Mouse (Mus musculus): ENCODE results near the gene Ankrd33b. TPM values are rescaled to one million over a fixed set of nuclear protein-coding genes. Genes with fewer than 3 reads are reported as not detected.

Ankrd33b gene
- polyA plus RNA-seq, 1 experiment from 2014 or later: 0.70 TPM

DNA sequence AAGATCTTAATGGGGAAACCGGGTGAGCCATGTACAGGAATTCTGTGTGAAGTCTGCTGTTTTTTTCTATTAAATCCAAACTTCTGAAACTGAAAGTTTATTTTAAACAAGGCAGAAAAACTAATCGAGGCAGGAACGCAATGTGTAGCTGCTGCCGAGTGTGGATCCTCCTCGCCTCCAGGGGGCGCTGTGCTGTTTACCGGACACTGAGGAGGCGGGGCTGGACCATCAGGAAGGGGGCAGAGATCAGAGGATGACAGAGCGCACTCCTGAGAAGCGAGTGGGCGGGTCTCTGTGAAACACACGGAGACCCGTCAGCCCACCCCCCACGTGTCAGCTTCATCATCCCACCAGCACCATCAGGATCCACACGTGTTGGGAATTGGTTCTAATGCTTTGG, 58.0 kb downstream of the Ankrd33b start:
- H3K4me1 ChIP-seq: no peaks in the 10 kb centered on the region
- H3K36me3 ChIP-seq (replicated peaks): no peaks in the 10 kb centered on the region
- no peaks in the 10 kb centered on the region for H3K27me3 ChIP-seq
- H3K9me3 ChIP-seq: no peaks in the 10 kb centered on the region
- no peak overlapping the region for H3K4me2 ChIP-seq
- no peak overlapping the region for H3K4me3 ChIP-seq (replicated peaks)
- WGBS: 68% methylated on average over 15 of the region's 15 CpGs
- no peak for ATAC-seq (ENCODE audit: low FRiP score)
- H3K9ac ChIP-seq: no peak overlapping the region
- no peak overlapping the region for H3K27ac ChIP-seq

DNA sequence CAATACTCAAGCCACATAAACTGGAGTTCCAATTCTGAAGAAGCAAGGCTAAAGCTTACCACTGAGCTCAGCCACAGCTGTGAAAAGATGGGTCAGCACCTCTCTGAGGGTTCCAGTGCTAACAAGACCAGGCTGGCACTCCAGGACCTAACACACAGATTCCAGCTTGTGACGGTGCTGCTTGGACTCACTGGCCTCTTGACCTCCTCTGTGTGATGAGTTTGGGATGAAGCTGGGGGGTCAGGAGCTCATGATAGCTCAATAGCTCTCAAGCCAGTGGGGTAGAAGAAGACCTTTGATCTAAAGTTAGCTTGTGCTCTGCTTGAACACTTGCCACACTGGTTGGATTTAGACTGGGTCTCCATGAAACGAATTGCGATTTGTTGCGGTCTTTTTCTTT, 60.8 kb downstream of the Ankrd33b start:
- Histone ChIP-seq H3K27ac (no peak overlapping the region), H3K4me3 (replicated peaks) (no peak overlapping the region), H3K36me3 (replicated peaks) (no peaks in the 10 kb centered on the region), H3K9me3 (no peaks in the 10 kb centered on the region), H3K4me1 (no peaks in the 10 kb centered on the region), H3K27me3 (no peaks in the 10 kb centered on the region), H3K9ac (no peak overlapping the region), H3K4me2 (no peak overlapping the region)
- no peak for ATAC-seq (ENCODE audit: low FRiP score)
- WGBS: 85% methylated on average over 4 of the region's 4 CpGs

DNA sequence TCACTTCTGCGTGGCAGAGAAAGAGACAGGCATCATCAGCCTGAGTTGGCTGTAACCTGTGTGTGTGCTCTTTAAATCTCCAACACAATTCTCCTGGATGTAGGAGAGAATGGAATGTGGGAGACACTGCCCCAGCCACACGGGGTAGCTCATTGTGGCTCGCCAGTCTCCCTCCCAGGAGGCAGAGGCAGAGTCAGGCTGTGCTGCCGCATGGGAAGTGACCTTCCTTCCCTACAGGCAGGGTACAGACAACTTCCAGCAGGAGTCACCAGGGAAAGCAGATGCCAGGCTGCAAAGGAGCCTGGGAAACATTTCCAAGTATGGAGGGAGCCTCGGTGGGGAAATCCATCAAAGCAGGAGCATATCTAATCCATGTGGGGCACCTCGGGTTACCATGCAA, 62.3 kb downstream of the Ankrd33b start:
- 61% methylated on average over 6 of the region's 6 CpGs for WGBS
- Histone ChIP-seq H3K9ac (no peak overlapping the region), H3K36me3 (replicated peaks) (no peaks in the 10 kb centered on the region), H3K4me2 (no peak overlapping the region), H3K4me1 (no peaks in the 10 kb centered on the region), H3K9me3 (no peaks in the 10 kb centered on the region), H3K4me3 (replicated peaks) (no peak overlapping the region), H3K27ac (no peak overlapping the region), H3K27me3 (no peaks in the 10 kb centered on the region)
- no peak for ATAC-seq (ENCODE audit: low FRiP score)

DNA sequence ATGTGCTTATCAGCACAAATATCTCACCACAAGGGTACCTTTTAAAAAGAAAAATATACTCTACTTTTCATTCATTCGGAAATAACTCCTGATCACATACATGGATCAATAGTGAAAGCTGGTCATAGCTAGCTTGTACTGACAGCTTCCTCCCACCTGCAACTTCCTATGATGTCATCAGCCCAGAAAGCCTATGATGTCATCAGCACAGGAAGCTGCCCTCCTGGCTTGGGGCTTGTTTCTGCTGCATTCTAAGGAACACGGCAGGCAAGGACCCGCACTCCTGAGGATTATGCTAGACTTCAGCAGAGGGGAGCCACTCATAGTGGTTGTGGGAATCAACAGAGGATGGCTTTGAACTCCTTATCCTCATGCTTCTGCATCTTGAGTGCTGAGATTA, 63.2 kb downstream of the Ankrd33b start:
- no peak overlapping the region for H3K4me2 ChIP-seq
- H3K27me3 ChIP-seq: peaks cover 4% of the 10 kb centered on the region; the same call in 1 of the 2 replicates
- peaks cover 5% of the 10 kb centered on the region for H3K4me1 ChIP-seq
- H3K36me3 ChIP-seq (replicated peaks): no peaks in the 10 kb centered on the region
- H3K9me3 ChIP-seq: no peaks in the 10 kb centered on the region
- no peak for ATAC-seq (ENCODE audit: low FRiP score)
- H3K27ac ChIP-seq: no peak overlapping the region
- no peak overlapping the region for H3K9ac ChIP-seq
- 81% methylated on average over 3 of the region's 3 CpGs for WGBS
- H3K4me3 ChIP-seq (replicated peaks): no peak overlapping the region

DNA sequence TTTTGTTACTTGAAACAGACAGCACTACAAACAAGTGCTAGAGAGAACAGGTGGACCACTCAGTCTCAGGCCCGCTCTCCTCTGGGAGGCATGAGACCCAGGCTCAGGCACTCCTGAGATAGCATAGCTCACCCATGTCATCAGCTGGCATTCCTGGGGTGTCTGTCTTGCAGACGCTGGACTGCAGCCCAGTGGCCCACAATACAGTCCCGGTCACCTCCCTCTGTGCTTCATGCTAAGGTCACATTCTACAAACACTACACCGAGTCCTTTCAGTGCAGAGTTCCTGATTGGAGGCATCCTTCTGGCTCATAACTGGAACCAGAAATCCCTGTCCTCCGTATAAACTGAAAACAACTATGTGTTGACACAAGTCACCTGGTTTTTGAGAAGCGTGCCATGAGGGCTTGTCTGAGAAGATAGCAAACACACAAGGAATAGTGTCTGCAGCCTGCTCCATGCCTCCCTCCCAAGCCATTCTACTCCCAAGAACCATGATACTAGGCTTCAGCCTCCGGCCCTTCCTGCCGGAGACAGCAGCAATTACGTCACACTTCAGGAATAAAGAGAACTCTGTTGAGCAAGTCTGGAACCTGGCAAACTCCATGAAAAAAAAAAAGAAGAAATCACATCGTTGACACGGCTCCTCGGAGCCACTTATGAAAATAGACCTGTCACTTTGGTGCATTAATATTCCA, 65.1 kb downstream of the Ankrd33b start:
- Histone ChIP-seq H3K9me3 (no peaks in the 10 kb centered on the region), H3K4me2 (no peak overlapping the region), H3K9ac (no peak overlapping the region), H3K4me1 (peaks cover 9% of the 10 kb centered on the region), H3K4me3 (replicated peaks) (no peak overlapping the region), H3K27ac (no peak overlapping the region), H3K27me3 (peaks cover 22% of the 10 kb centered on the region), H3K36me3 (replicated peaks) (no peaks in the 10 kb centered on the region)
- no peak for ATAC-seq (ENCODE audit: low FRiP score)
- 71% methylated on average over 12 of the region's 12 CpGs for WGBS

DNA sequence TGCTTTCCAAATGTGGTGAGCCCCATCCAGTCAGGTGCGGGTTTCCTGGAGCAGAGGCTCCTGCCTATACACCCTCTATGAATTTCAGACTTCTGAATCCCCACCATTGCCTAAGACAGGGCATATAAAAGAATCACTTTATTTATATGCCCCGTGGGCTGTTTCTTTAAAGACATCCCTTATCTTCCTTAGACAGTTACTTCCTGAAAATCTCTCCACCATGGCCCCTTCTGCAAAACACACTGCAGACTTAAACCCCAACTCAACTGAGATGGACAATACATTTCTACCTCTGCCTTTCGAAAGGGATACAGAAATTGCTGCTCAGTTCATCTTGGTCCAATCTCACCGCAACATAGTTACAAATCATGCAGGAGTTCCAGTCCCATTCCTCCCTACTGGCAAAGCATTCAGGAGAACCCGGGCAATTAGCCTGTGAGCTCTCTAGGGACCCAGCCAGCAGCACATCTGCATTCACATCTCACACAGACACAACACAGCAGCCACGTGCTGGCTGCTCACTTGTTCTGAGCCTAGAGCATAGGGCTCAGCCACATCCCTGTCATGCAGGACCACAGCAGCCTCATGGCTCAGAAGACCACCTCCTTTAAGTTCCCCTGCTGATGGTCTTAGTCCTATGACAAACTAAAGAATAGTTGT, 68.1 kb downstream of the Ankrd33b start:
- 67% methylated on average over 6 of the region's 6 CpGs for WGBS

DNA sequence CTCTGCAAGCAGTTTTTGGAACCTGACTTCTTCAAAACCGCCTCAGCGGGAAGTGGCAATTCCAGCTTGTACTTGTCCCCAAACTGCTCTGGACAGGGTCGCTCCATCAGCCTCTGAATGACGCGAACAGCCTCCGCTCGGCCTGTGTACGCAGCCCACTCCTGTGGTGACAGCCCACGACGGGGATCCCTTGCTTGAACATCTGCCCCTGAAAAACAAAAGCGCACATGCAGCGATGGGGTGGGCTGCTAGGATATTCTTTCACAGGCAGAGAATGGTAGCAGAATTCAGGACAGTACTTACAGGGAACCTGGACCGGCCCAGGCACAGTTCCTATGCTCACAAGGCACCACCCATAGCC, 69.8 kb downstream of the Ankrd33b start:
- no peak for ATAC-seq (ENCODE audit: low FRiP score)
- H3K36me3 ChIP-seq (replicated peaks): no peaks in the 10 kb centered on the region
- H3K27ac ChIP-seq: no peak overlapping the region
- peaks cover 19% of the 10 kb centered on the region for H3K4me1 ChIP-seq
- peaks cover 53% of the 10 kb centered on the region for H3K27me3 ChIP-seq
- H3K4me3 ChIP-seq (replicated peaks): peak overlapping the region; percentile 31
- no peak overlapping the region for H3K9ac ChIP-seq
- WGBS: 20% methylated on average over 13 of the region's 13 CpGs
- peak overlapping the region; percentile 53 for H3K4me2 ChIP-seq
- H3K9me3 ChIP-seq: no peaks in the 10 kb centered on the region

More for the DNA sequence above, 68.1 kb downstream of the Ankrd33b start:
- Histone ChIP-seq H3K4me3 (replicated peaks) (no peak overlapping the region), H3K9ac (no peak overlapping the region), H3K9me3 (no peaks in the 10 kb centered on the region), H3K4me1 (peaks cover 16% of the 10 kb centered on the region), H3K27me3 (peaks cover 51% of the 10 kb centered on the region), H3K36me3 (replicated peaks) (no peaks in the 10 kb centered on the region), H3K4me2 (no peak overlapping the region), H3K27ac (no peak overlapping the region)
- no peak for ATAC-seq (ENCODE audit: low FRiP score)

DNA sequence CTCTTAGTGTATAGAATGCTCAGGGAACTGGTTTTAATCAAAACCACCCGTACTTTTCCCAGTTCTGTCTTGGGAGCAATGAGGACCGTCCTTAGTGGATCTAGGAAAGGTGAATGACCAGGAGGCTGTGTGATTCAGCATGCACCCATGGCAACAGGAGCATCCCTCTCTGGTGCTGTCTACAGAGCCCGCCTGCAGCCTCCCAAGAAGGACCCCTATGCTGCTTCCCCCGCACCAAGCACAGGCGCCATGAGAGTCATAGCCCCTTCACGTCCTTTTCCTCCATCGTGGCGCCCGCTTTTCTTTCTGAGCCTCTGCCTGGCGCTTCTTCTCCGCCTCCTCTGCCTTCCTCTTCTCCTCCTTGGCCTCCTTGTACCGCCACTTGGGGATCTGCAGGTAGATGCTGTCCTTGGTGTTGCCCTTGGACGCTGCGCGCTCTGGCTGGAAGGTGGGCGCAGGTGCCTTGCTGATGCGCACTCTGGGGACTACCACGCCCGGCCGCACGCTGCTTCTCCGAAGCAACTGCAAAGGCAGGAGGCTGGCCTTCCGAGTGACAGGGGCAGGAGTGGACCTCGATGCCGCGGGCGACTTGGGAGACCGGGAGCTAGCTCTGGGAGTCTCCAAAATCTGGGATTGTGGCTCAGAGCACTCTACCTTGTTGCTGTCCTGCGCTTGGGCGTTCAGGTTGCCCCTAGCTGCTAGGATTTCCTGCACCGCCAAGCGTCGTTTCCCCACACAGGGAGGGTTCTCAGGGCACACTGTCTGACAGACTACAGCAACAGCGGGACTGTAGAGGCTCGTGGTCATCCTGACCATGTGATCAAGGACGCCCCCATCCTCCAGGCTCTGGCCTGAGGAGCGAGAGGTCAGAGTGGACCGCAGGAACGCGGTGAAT, 70.4 kb downstream of the Ankrd33b start:
- Histone ChIP-seq H3K36me3 (replicated peaks) (no peaks in the 10 kb centered on the region), H3K4me1 (peaks cover 19% of the 10 kb centered on the region), H3K27ac (no peak overlapping the region), H3K27me3 (peaks cover 53% of the 10 kb centered on the region), H3K4me3 (replicated peaks) (peak overlapping the region; percentile 31), H3K9ac (no peak overlapping the region), H3K9me3 (no peaks in the 10 kb centered on the region), H3K4me2 (peak overlapping the region; percentile 53)
- WGBS: 6% methylated on average over 40 of the region's 40 CpGs
- 0 out of 2 replicates have a peak, but pooled peaks have one; percentile 28 for ATAC-seq (ENCODE audit: low FRiP score)

DNA sequence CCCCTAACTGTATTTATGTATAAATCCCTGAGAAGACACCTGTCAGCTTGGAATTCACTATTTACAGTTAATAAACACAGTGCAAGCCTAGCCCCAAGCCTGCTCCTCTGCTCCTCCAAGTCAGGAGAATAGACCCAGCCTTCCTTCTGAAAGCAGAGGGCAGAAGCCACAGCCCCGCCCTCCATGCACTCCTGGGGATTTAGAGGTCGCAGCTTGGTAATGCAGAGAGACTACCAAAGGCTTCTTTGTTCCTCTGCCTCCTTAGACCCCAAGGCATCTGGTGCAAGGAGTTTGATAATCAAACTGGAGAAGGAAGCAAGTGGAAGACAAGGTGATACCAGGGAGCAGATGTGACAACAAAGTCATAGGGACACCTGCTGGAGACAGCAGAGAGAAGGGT, 73.2 kb downstream of the Ankrd33b start:
- Histone ChIP-seq H3K36me3 (replicated peaks) (no peaks in the 10 kb centered on the region), H3K9me3 (no peaks in the 10 kb centered on the region), H3K4me2 (no peak overlapping the region), H3K4me3 (replicated peaks) (no peak overlapping the region), H3K27me3 (peaks cover 49% of the 10 kb centered on the region), H3K4me1 (peaks cover 14% of the 10 kb centered on the region), H3K27ac (no peak overlapping the region), H3K9ac (no peak overlapping the region)
- WGBS: 14% methylated on average over 2 of the region's 2 CpGs
- no peak for ATAC-seq (ENCODE audit: low FRiP score)

DNA sequence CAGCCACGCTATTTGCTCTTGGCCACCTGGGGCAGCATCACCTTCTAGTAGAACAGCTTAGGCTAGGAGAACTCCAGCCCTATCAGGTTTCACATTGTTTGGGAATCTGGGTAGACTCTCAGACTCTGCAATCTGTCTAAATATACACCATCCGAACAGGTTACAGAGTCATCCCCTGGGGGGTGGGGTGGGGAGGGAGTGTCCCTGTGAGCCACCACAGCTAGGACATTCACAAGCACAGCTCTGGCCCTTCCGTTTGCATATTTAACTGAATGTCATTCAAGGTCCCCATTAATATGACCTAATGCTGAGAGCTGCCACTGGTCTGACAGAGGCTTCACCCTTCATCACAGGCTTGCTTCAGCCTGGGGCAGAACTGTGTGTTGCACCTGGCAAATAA, 74.9 kb downstream of the Ankrd33b start:
- Histone ChIP-seq H3K27me3 (peaks cover 33% of the 10 kb centered on the region), H3K4me2 (no peak overlapping the region), H3K9me3 (no peaks in the 10 kb centered on the region), H3K36me3 (replicated peaks) (no peaks in the 10 kb centered on the region), H3K4me1 (peaks cover 11% of the 10 kb centered on the region), H3K9ac (no peak overlapping the region), H3K4me3 (replicated peaks) (no peak overlapping the region), H3K27ac (no peak overlapping the region)
- no peak for ATAC-seq (ENCODE audit: low FRiP score)
- 49% methylated on average over 3 of the region's 3 CpGs for WGBS

DNA sequence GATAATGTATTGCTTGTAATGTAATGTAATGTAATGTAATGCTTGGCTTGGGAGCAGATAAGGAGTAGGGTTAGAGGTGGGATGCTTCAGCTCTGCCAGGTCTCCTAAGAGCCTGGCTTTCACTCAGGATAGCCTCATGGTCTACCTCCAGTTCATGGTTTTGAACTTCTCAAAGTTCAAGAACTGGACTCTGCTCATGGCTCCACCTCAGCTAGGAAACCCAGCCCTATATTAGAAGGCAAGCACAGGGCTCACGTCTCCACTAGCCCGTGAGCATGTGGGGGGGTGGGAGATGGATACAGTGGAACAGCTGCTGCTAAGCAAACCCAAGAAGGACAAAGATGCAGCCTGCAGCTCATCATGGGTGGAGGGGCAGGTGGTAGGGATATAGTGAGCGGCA, 81.8 kb downstream of the Ankrd33b start:
- Histone ChIP-seq H3K4me3 (replicated peaks) (no peak overlapping the region), H3K4me1 (no peaks in the 10 kb centered on the region), H3K27me3 (no peaks in the 10 kb centered on the region), H3K9me3 (no peaks in the 10 kb centered on the region), H3K27ac (no peak overlapping the region), H3K9ac (no peak overlapping the region), H3K4me2 (no peak overlapping the region), H3K36me3 (replicated peaks) (no peaks in the 10 kb centered on the region)
- ATAC-seq (ENCODE audit: low FRiP score): no peak
- WGBS: 92% methylated on average over 3 of the region's 3 CpGs

DNA sequence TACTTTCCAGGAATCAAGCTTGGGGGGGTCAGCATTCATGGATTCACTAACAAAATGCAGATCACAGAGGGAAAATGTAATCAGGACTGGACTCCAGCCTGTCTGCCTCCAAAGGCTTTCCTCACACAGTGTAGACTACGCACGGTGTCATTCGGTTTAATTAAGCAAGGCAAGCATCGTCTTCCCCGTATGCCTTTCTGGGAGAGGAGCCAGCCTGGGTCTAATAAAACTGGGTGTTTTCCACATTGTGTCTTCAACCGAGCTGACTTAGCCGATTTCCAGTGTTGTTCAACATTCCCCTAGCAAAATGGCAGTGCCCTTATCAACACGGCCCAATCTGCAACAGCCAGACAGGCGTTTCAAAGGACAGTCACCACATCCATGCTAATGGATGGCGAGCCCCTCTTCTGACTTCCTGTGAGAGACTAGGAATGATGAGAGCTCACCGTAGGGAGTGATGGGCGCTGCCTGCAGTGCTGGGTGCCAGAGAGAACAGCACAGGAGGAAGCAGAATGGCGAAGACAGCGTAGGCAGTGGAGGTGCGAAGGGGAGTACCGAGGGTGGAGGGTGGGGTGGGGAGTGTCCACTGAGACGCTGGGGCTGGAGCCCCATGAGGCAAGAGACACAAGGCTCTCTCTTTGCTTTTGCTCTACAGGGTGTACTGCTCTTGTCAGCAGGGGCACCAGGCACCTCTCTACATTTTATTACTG, 82.4 kb downstream of the Ankrd33b start:
- 89% methylated on average over 17 of the region's 17 CpGs for WGBS
- ATAC-seq (ENCODE audit: low FRiP score): no peak
- Histone ChIP-seq H3K4me3 (replicated peaks) (no peak overlapping the region), H3K4me2 (no peak overlapping the region), H3K4me1 (no peaks in the 10 kb centered on the region), H3K9me3 (no peaks in the 10 kb centered on the region), H3K27ac (no peak overlapping the region), H3K36me3 (replicated peaks) (no peaks in the 10 kb centered on the region), H3K9ac (no peak overlapping the region), H3K27me3 (no peaks in the 10 kb centered on the region)

Measured in forebrain, embryonic 12.5 days (tissue).